Mouse (Mus musculus): ENCODE measurements around the gene Pspc1. TPM values are rescaled to one million over a fixed set of nuclear protein-coding genes. Genes with fewer than 3 reads are reported as not detected.

Pspc1 gene
- polyA plus RNA-seq, 1 experiment from 2014 or later: 68.2 TPM

GRCm38 (mm10) chr14:56740175-56740574 lies 37.9 kb downstream of the Pspc1 start:
- no peaks in the 10 kb centered on the region for H3K4me1 ChIP-seq (ENCODE audit: control insufficient read depth, insufficient read depth, low read length)
- DNase-seq (ENCODE audit: low spot score, missing footprints) (no peak), ATAC-seq (ENCODE audit: low FRiP score) (no peak)
- H3K4me2 ChIP-seq: no peak overlapping the region
- H3K4me3 ChIP-seq (ENCODE audit: low read depth, low read length): no peak overlapping the region
- no peaks in the 10 kb centered on the region for H3K27me3 ChIP-seq (ENCODE audit: control insufficient read depth, insufficient read depth, low read length)
- H3K9ac ChIP-seq (ENCODE audit: low read length): no peak overlapping the region
- WGBS: 89% methylated on average over 1 of the region's 1 CpGs
- H3K27ac ChIP-seq (ENCODE audit: low read depth, low read length): no peak overlapping the region
- no peaks in the 10 kb centered on the region for H3K9me3 ChIP-seq (ENCODE audit: control insufficient read depth, low read length)
- no peaks in the 10 kb centered on the region for H3K36me3 ChIP-seq (ENCODE audit: control insufficient read depth, insufficient read depth, low read length)

DNA sequence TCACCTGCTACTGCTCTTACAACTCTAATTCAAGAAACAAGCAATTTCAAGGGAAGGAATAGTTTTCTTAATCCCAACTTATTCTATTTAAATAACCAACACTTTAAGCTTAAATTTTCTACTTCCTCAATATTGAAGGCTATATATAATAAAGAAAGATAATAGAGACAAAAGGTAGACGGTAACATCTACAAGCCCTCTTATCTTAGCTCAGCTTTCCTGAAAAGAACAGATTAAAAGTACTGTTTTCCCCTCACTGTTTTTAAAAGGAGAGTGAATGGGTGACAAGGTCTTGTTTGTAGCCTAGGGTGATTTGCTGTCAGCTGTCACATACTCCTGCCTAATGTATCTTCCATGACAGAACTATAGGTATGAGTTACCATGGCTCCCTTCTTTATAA lies 51.6 kb downstream of the Pspc1 start:
- Histone ChIP-seq H3K9ac (ENCODE audit: low read length) (no peak overlapping the region), H3K36me3 (ENCODE audit: control insufficient read depth, insufficient read depth, low read length) (no peaks in the 10 kb centered on the region), H3K27ac (ENCODE audit: low read depth, low read length) (no peak overlapping the region), H3K4me3 (ENCODE audit: low read depth, low read length) (no peak overlapping the region), H3K4me2 (no peak overlapping the region), H3K27me3 (ENCODE audit: control insufficient read depth, insufficient read depth, low read length) (no peaks in the 10 kb centered on the region), H3K4me1 (ENCODE audit: control insufficient read depth, insufficient read depth, low read length) (no peaks in the 10 kb centered on the region), H3K9me3 (ENCODE audit: control insufficient read depth, low read length) (no peaks in the 10 kb centered on the region)
- WGBS: 89% methylated on average over 1 of the region's 1 CpGs
- no peak for DNase-seq (ENCODE audit: low spot score, missing footprints)
- no peak for ATAC-seq (ENCODE audit: low FRiP score)

DNA sequence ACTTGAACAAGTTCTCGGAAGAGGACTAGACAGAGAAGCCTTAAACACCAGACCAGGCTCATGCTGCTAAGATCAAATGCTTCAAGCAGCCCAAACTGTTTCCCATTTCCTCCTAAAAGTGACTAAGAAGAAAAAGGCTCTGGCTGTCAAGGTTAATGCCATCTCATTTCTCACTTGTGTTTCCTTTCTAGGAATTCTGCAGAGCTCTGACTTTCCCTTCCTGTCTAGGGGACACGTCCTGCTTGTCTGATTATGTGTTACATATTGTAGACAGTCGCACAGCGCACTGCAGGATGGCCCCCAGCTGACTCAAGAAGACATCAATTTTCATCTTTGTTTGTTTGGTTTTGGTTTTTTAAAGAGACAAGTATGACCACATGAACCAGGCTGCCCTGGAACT lies 72.4 kb downstream of the Pspc1 start:
- H3K9ac ChIP-seq (ENCODE audit: low read length): no peak overlapping the region
- no peak for DNase-seq (ENCODE audit: low spot score, missing footprints)
- no peaks in the 10 kb centered on the region for H3K4me1 ChIP-seq (ENCODE audit: control insufficient read depth, insufficient read depth, low read length)
- H3K4me2 ChIP-seq: no peak overlapping the region
- peaks cover 1% of the 10 kb centered on the region; the same call in 1 of the 2 replicates for H3K36me3 ChIP-seq (ENCODE audit: control insufficient read depth, insufficient read depth, low read length)
- no peak overlapping the region for H3K4me3 ChIP-seq (ENCODE audit: low read depth, low read length)
- H3K27me3 ChIP-seq (ENCODE audit: control insufficient read depth, insufficient read depth, low read length): no peaks in the 10 kb centered on the region
- ATAC-seq (ENCODE audit: low FRiP score): no peak
- H3K9me3 ChIP-seq (ENCODE audit: control insufficient read depth, low read length): no peaks in the 10 kb centered on the region
- H3K27ac ChIP-seq (ENCODE audit: low read depth, low read length): no peak overlapping the region
- 88% methylated on average over 4 of the region's 4 CpGs for WGBS

DNA sequence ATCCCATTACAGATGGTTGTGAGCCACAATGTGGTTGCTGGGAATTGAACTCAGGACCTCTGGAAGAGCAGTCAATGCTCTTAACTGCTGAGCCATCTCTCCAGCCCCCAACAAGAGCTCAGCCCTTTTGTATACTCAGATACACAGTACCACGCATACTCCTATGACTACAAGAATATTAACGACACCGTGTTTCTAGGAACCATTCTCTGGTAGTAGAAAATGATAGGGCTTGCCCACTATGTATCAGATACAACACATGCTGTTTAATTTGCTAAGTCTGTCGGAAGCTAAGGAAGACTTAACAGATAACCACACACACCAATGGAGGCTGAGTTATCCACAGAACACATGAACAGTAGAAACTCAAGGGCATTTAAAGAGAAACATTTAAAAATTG lies 75.5 kb downstream of the Pspc1 start:
- H3K4me2 ChIP-seq: no peak overlapping the region
- no peaks in the 10 kb centered on the region for H3K9me3 ChIP-seq (ENCODE audit: control insufficient read depth, low read length)
- H3K9ac ChIP-seq (ENCODE audit: low read length): no peak overlapping the region
- no peak overlapping the region for H3K27ac ChIP-seq (ENCODE audit: low read depth, low read length)
- no peak overlapping the region for H3K4me3 ChIP-seq (ENCODE audit: low read depth, low read length)
- ATAC-seq (ENCODE audit: low FRiP score): no peak
- H3K27me3 ChIP-seq (ENCODE audit: control insufficient read depth, insufficient read depth, low read length): no peaks in the 10 kb centered on the region
- peaks cover 9% of the 10 kb centered on the region; the same call in 1 of the 2 replicates for H3K36me3 ChIP-seq (ENCODE audit: control insufficient read depth, insufficient read depth, low read length)
- no peak for DNase-seq (ENCODE audit: low spot score, missing footprints)
- WGBS: 96% methylated on average over 4 of the region's 4 CpGs
- no peaks in the 10 kb centered on the region for H3K4me1 ChIP-seq (ENCODE audit: control insufficient read depth, insufficient read depth, low read length)

DNA sequence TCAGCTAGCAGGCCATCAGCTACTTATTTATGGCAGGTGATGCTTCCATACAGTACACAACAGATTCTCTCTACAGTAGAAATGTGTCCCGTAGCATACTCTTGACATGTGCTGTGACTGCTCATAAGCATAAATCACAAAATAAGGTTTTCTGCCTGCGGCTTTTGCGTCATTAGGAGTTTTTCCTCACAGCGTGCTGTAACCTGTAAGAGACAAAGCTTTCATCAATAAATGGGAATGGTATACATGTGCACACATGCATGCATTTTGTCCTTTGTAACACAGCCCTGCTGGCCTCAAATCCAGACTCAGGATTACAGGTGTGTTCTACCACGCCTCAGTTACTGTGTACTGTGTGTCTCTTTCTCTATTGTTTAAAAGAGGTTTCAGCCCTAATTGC lies 80.3 kb downstream of the Pspc1 start:
- Histone ChIP-seq H3K36me3 (ENCODE audit: control insufficient read depth, insufficient read depth, low read length) (peaks cover 29% of the 10 kb centered on the region), H3K4me1 (ENCODE audit: control insufficient read depth, insufficient read depth, low read length) (no peaks in the 10 kb centered on the region), H3K9me3 (ENCODE audit: control insufficient read depth, low read length) (no peaks in the 10 kb centered on the region), H3K4me2 (no peak overlapping the region), H3K27ac (ENCODE audit: low read depth, low read length) (no peak overlapping the region), H3K27me3 (ENCODE audit: control insufficient read depth, insufficient read depth, low read length) (no peaks in the 10 kb centered on the region), H3K9ac (ENCODE audit: low read length) (no peak overlapping the region), H3K4me3 (ENCODE audit: low read depth, low read length) (no peak overlapping the region)
- DNase-seq (ENCODE audit: low spot score, missing footprints): no peak
- WGBS: 96% methylated on average over 5 of the region's 5 CpGs
- ATAC-seq (ENCODE audit: low FRiP score): no peak

DNA sequence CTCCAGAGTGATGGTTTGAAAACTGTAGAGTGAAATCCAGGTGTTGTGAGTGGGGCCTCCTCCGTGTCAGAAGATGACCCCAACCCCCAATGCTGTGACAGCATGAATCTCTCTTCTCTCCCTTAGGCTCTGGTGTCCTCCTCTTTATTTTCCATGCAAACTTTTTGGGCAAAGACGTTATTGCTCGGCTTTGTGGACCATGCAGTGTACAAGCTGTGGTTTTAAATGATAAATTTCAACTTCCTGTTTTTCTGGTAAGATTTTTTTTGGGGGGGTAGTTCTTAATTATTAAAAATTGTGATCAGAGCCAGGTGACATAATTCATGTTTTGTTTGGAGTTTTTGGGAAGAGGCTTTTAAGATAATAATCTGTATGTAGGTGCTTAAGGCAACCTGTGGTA lies 82.6 kb downstream of the Pspc1 start:
- ATAC-seq (ENCODE audit: low FRiP score): no peak

GRCm38 (mm10) chr14:56689766-56690165 lies 88.3 kb downstream of the Pspc1 start:
- H3K4me3 ChIP-seq (ENCODE audit: low read depth, low read length): no peak overlapping the region
- WGBS: 79% methylated on average over 1 of the region's 1 CpGs
- no peaks in the 10 kb centered on the region for H3K9me3 ChIP-seq (ENCODE audit: control insufficient read depth, low read length)
- DNase-seq (ENCODE audit: low spot score, missing footprints) (no peak), ATAC-seq (ENCODE audit: low FRiP score) (no peak)
- H3K27ac ChIP-seq (ENCODE audit: low read depth, low read length): no peak overlapping the region
- no peaks in the 10 kb centered on the region for H3K27me3 ChIP-seq (ENCODE audit: control insufficient read depth, insufficient read depth, low read length)
- H3K4me1 ChIP-seq (ENCODE audit: control insufficient read depth, insufficient read depth, low read length): no peaks in the 10 kb centered on the region
- peaks cover 35% of the 10 kb centered on the region for H3K36me3 ChIP-seq (ENCODE audit: control insufficient read depth, insufficient read depth, low read length)
- no peak overlapping the region for H3K9ac ChIP-seq (ENCODE audit: low read length)
- H3K4me2 ChIP-seq: no peak overlapping the region

More for the DNA sequence above, 82.6 kb downstream of the Pspc1 start:
- Histone ChIP-seq H3K36me3 (ENCODE audit: control insufficient read depth, insufficient read depth, low read length) (peaks cover 35% of the 10 kb centered on the region), H3K4me2 (no peak overlapping the region), H3K27ac (ENCODE audit: low read depth, low read length) (no peak overlapping the region), H3K4me1 (ENCODE audit: control insufficient read depth, insufficient read depth, low read length) (no peaks in the 10 kb centered on the region), H3K9me3 (ENCODE audit: control insufficient read depth, low read length) (no peaks in the 10 kb centered on the region), H3K4me3 (ENCODE audit: low read depth, low read length) (no peak overlapping the region), H3K27me3 (ENCODE audit: control insufficient read depth, insufficient read depth, low read length) (no peaks in the 10 kb centered on the region), H3K9ac (ENCODE audit: low read length) (no peak overlapping the region)
- WGBS: 90% methylated on average over 3 of the region's 3 CpGs
- no peak for DNase-seq (ENCODE audit: low spot score, missing footprints)

- Histone ChIP-seq H3K9ac (ENCODE audit: low read length) (no peak overlapping the region), H3K36me3 (ENCODE audit: control insufficient read depth, insufficient read depth, low read length) (peaks cover 29% of the 10 kb centered on the region), H3K4me2 (no peak overlapping the region), H3K4me1 (ENCODE audit: control insufficient read depth, insufficient read depth, low read length) (no peaks in the 10 kb centered on the region), H3K9me3 (ENCODE audit: control insufficient read depth, low read length) (no peaks in the 10 kb centered on the region), H3K4me3 (ENCODE audit: low read depth, low read length) (no peak overlapping the region), H3K27me3 (ENCODE audit: control insufficient read depth, insufficient read depth, low read length) (no peaks in the 10 kb centered on the region), H3K27ac (ENCODE audit: low read depth, low read length) (no peak overlapping the region)
- DNase-seq (ENCODE audit: low spot score, missing footprints): no peak
- ATAC-seq (ENCODE audit: low FRiP score): no peak
- 100% methylated on average over 1 of the region's 1 CpGs for WGBS
Measured at GRCm38 (mm10) chr14:56689116-56689515, 89.0 kb downstream of the Pspc1 start.

- DNase-seq (ENCODE audit: low spot score, missing footprints): no peak
Measured at GRCm38 (mm10) chr14:56685426-56685825, 92.7 kb downstream of the Pspc1 start.

More at GRCm38 (mm10) chr14:56685426-56685825, 92.7 kb downstream of the Pspc1 start:
- Histone ChIP-seq H3K9ac (ENCODE audit: low read length) (no peak overlapping the region), H3K4me2 (no peak overlapping the region), H3K36me3 (ENCODE audit: control insufficient read depth, insufficient read depth, low read length) (peaks cover 23% of the 10 kb centered on the region), H3K27ac (ENCODE audit: low read depth, low read length) (no peak overlapping the region), H3K4me3 (ENCODE audit: low read depth, low read length) (no peak overlapping the region), H3K4me1 (ENCODE audit: control insufficient read depth, insufficient read depth, low read length) (no peaks in the 10 kb centered on the region), H3K27me3 (ENCODE audit: control insufficient read depth, insufficient read depth, low read length) (no peaks in the 10 kb centered on the region), H3K9me3 (ENCODE audit: control insufficient read depth, low read length) (no peaks in the 10 kb centered on the region)
- no peak for ATAC-seq (ENCODE audit: low FRiP score)
- WGBS: 86% methylated on average over 1 of the region's 1 CpGs

Measured in midbrain, embryonic 11.5 days (tissue).